Mouse (Mus musculus) adrenal gland, adult 2 months (tissue): Measurements from ENCODE around the gene Eif4e. TPM values are rescaled to one million over a fixed set of nuclear protein-coding genes. Genes with fewer than 3 reads are reported as not detected.

Source experiments
- DNase-seq: peaks from one replicate; pipeline ENCODE4 v3.0.0; 2021
- microRNA-seq, 2 experiments: library from miRNA; unstranded; fragments of <30 nt; microRNA quantifications; one replicate each; pipeline ENCODE4 v1.2.0; 2021
- polyA plus RNA-seq: library from polyadenylated mRNA; depleted of rRNA; stranded (reverse); fragments of >200 nt; gene quantifications from 2 replicates; pipeline ENCODE4 v1.2.3, GENCODE M21; 2012; rRNA removed
- total RNA-seq, 2 experiments: library from RNA; stranded (reverse); gene quantifications; 2 replicates each; pipeline ENCODE4 v1.2.3; 2021

Eif4e gene
- total and polyA plus RNA-seq, 3 experiments: 4.5 to 191 (median 187) TPM

DNA sequence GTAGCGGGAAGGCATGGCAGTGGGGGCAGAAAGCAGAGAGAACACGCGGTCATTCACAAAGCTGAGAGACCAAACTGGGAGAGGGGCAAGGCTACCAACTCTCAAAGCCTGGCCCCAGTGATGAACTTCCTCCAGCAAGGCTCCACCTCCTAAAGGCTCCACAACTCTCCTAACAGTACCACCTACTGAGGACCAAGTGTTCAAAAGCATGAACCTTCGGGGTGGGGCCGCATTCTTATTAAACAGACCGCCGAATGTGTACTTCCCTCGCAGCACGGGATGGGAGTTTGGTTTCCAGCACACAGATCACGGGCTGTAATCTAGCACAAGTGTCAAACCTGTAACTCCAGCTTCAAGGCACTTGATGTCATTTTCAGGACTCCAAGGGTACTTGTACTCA is 52.9 kb downstream of the Eif4e start:
- no peak for DNase-seq

GRCm38 (mm10) chr3:138586213-138586612 is 60.2 kb downstream of the Eif4e start:
- DNase-seq: no peak

GRCm38 (mm10) chr3:138587137-138587536 is 61.2 kb downstream of the Eif4e start:
- DNase-seq: no peak

- DNase-seq: no peak
Observed at GRCm38 (mm10) chr3:138588001-138588400, 62.0 kb downstream of the Eif4e start.

GRCm38 (mm10) chr3:138591002-138591401 is 65.0 kb downstream of the Eif4e start:
- no peak for DNase-seq

GRCm38 (mm10) chr3:138591806-138592365 is 65.9 kb downstream of the Eif4e start:
- no peak for DNase-seq

GRCm38 (mm10) chr3:138593131-138593530 is 67.2 kb downstream of the Eif4e start:
- no peak for DNase-seq

GRCm38 (mm10) chr3:138593911-138594310 is 67.9 kb downstream of the Eif4e start:
- DNase-seq: no peak

DNA sequence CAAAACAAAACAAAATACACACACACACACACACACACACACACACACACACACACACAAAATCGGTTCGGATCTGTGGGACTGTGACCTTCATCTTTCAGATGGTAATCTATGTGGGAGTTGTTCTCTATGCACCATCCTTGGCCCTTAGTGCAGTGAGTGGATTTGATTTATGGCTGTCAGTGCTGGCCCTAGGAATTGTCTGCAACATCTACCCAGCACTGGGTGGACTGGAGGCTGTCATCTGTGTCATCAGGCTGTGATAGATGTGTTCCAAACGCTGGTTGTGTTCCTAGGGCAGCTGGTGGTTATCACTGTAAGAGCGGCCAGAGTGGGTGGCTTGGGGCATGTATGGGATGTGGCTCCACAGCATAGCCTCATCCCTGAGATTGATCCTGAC is 75.1 kb downstream of the Eif4e start:
- DNase-seq: peak; percentile 36

DNA sequence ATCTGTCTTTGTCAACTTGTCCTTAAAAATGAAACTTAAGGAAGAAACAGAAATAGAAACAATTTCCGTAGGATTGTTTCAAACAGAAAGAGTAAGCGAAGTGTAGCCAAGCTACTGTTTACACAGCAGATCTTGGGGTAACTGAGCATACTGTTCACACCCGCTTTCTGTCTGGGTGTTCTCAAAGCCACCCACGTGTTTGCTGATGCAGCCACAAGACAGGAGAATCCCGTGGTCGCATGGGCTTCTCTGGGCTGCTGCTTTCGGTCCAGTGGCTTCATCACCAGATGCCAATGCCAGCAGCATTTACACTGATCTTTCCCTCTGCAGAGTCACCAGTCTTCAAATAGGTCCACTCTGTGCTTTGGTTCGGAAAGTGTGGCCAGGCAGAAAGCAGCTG is 79.2 kb downstream of the Eif4e start:
- no peak for DNase-seq

DNA sequence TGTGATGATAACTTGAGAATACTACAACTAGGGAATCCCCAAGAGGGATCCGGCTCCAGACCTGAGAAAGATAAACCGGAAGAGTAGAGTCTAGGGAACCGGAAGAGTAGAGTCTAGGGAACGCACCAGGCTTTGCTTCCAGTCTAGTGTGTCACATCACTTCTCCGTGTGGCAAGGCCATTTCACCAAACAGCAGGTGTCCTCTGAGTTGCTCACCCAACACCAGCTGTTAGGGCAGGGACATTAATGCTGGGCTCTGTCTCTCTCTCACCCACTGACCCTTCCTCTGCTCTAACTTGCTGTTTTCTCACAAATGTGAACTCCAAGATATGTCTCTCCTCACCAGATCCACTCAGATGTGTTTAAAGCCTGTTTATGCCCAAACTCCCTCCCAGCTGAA is 82.7 kb downstream of the Eif4e start:
- no peak for DNase-seq

Small RNA genes lying within 50 kb of the gene (microRNA-seq; reads per million reads assigned to microRNA genes)
- 0.83 to 1.8 reads per million in 2 experiments for gene Mir1956

Other genes starting within 250 kb of the Eif4e start
- gene Adh6a, start 212.9 kb upstream of the Eif4e start, total RNA-seq: not detected
- gene Adh6a, start 212.9 kb upstream of the Eif4e start, polyA plus RNA-seq: not detected in 2 replicates
- gene Adh6b, start 184.4 kb upstream of the Eif4e start, total RNA-seq: under 1 TPM in 1 of 2 experiments, not detected in 1; 0.17 TPM
- gene Adh6b, start 184.4 kb upstream of the Eif4e start, polyA plus RNA-seq: 0.06 TPM in 1 of 2 replicates, not detected in the other
- gene Adh4, start 110.7 kb upstream of the Eif4e start, total RNA-seq: 1 to 10 TPM; 1.8 to 2.0 TPM
- gene Adh4, start 110.7 kb upstream of the Eif4e start, polyA plus RNA-seq: 0.07 TPM in 1 of 2 replicates, not detected in the other
- gene Adh5, start 83.1 kb upstream of the Eif4e start, total RNA-seq: 100 to 1,000 TPM; 151 to 165 TPM
- 26.6 and 28.9 TPM in 2 replicates for gene Adh5, start 83.1 kb upstream of the Eif4e start, polyA plus RNA-seq
- gene Metap1, start 36.7 kb upstream of the Eif4e start, total RNA-seq: 10 to 100 TPM; 46.8 to 57.2 TPM
- 5.4 and 6.6 TPM in 2 replicates for gene Metap1, start 36.7 kb upstream of the Eif4e start, polyA plus RNA-seq
- gene Tspan5, start 216.0 kb downstream of the Eif4e start, total RNA-seq: 10 to 100 TPM; 47.3 to 67.5 TPM
- gene Tspan5, start 216.0 kb downstream of the Eif4e start, polyA plus RNA-seq: 32.3 and 40.3 TPM in 2 replicates